8 mouse cellular contexts compared by ENCODE assay signal in genomic region chr3:96596855-96597254, GRCm38 (mm10). TPM values are rescaled to one million over a fixed set of nuclear protein-coding genes. Genes with fewer than 3 reads are reported as not detected.
DNase-seq lines count a peak whose midpoint lies in the region; ATAC-seq lines count a peak whose summit lies in the region.

No protein-coding gene starts in this region.

- peaks cover 57% of the 10 kb centered on the region for H3K27me3 ChIP-seq in forebrain, embryonic 10.5 days (ENCODE audit: poor library complexity, severe bottlenecking)
- peaks cover 73% of the 10 kb centered on the region for H3K27me3 ChIP-seq in liver, embryonic 12.5 days (replicated peaks)
- peaks cover 10% of the 10 kb centered on the region; the same call in 1 of the 2 replicates for H3K27me3 ChIP-seq in stomach, embryonic 15.5 days (replicated peaks)

- peak overlapping the region; percentile 61 for H3K4me3 ChIP-seq in forebrain, embryonic 10.5 days
- H3K4me3 ChIP-seq in liver, embryonic 12.5 days, result peak overlapping the region; percentile 44
- H3K4me3 ChIP-seq in stomach, embryonic 15.5 days (replicated peaks), result peak overlapping the region; percentile 46

- no peak overlapping the region for H3K9ac ChIP-seq in liver, embryonic 12.5 days
- H3K9ac ChIP-seq in stomach, embryonic 15.5 days, result peak overlapping the region; percentile 39; the same call in 1 of the 2 replicates

- no peaks in the 10 kb centered on the region for H3K36me3 ChIP-seq in forebrain, embryonic 10.5 days (replicated peaks)
- no peaks in the 10 kb centered on the region for H3K36me3 ChIP-seq in liver, embryonic 12.5 days
- H3K36me3 ChIP-seq in stomach, embryonic 15.5 days, result no peaks in the 10 kb centered on the region

- DNase-seq in cerebellum, adult 11-12 months, result peak; percentile 75
- DNase-seq in cerebellum, postnatal 4 days (ENCODE audit: low spot score in 2 of 2), result no peak
- DNase-seq in 3T3-L1 (ENCODE audit: low read depth, low spot score), result peak; percentile 27
- no peak for DNase-seq in forebrain, embryonic 10.5 days (ENCODE audit: extremely low spot score, low spot score)
- DNase-seq in testis, postnatal 14 days (ENCODE audit: low spot score), result no peak
- DNase-seq in gastrocnemius, postnatal 25 days, result no peak

- peak overlapping the region; percentile 84 for H3K27ac ChIP-seq in forebrain, embryonic 10.5 days
- no peak overlapping the region for H3K27ac ChIP-seq in liver, embryonic 12.5 days
- no peak overlapping the region for H3K27ac ChIP-seq in stomach, embryonic 15.5 days

- no peak for ATAC-seq in liver, embryonic 12.5 days
- no peak for ATAC-seq in stomach, embryonic 15.5 days (ENCODE audit: insufficient read depth, low FRiP score, low read depth)

- peaks cover 83% of the 10 kb centered on the region for H3K4me1 ChIP-seq in forebrain, embryonic 10.5 days
- H3K4me1 ChIP-seq in liver, embryonic 12.5 days, result peaks cover 56% of the 10 kb centered on the region
- peaks cover 33% of the 10 kb centered on the region for H3K4me1 ChIP-seq in stomach, embryonic 15.5 days

- H3K4me2 ChIP-seq in liver, embryonic 12.5 days, result peak overlapping the region; percentile 69
- peak overlapping the region; percentile 94 for H3K4me2 ChIP-seq in stomach, embryonic 15.5 days

- H3K9me3 ChIP-seq in forebrain, embryonic 10.5 days, result no peaks in the 10 kb centered on the region
- no peaks in the 10 kb centered on the region for H3K9me3 ChIP-seq in liver, embryonic 12.5 days (replicated peaks)
- H3K9me3 ChIP-seq in stomach, embryonic 15.5 days, result no peaks in the 10 kb centered on the region

- 2% methylated on average over 11 of the region's 12 CpGs for WGBS in forebrain, embryonic 10.5 days
- 5% methylated on average over 11 of the region's 12 CpGs for WGBS in liver, embryonic 12.5 days (ENCODE audit: insufficient replicate concordance)
- WGBS in stomach, embryonic 15.5 days, result under 1% methylated on average over 10 of the region's 12 CpGs

RNA-seq across cellular contexts. Expression of gene Ankrd34a, which starts 0.4 kb away (rescaled TPM):
- polyA plus RNA-seq in forebrain, embryonic 10.5 days (2016; fragmentation: Nextera tagmentation; extraction: Ambion mirVana), result 1.2 TPM in 2 replicates
- 0.33 and 0.44 TPM in 2 replicates for polyA plus RNA-seq in liver, embryonic 12.5 days (2016; fragmentation: Nextera tagmentation; extraction: Ambion mirVana)
- polyA plus RNA-seq in stomach, embryonic 15.5 days (2015; fragmentation: Nextera tagmentation; extraction: Ambion mirVana), result 2.2 and 2.5 TPM in 2 replicates
- total RNA-seq in gastrocnemius, postnatal 25 days (2021), result 1 to 10 TPM in 1 of 2 experiments, under 1 TPM in 1; 0.95 to 1.1 TPM

RNA-seq across cellular contexts. Expression of gene Polr3gl, which starts 2.9 kb away (rescaled TPM):
- 23.8 and 27.3 TPM in 2 replicates for polyA plus RNA-seq in forebrain, embryonic 10.5 days (2016; fragmentation: Nextera tagmentation; extraction: Ambion mirVana)
- 16.7 and 19.8 TPM in 2 replicates for polyA plus RNA-seq in liver, embryonic 12.5 days (2016; fragmentation: Nextera tagmentation; extraction: Ambion mirVana)
- polyA plus RNA-seq in stomach, embryonic 15.5 days (2015; fragmentation: Nextera tagmentation; extraction: Ambion mirVana), result 35.3 and 37.3 TPM in 2 replicates
- total RNA-seq in gastrocnemius, postnatal 25 days (2021), result 10 to 100 TPM; 34.0 to 38.1 TPM

RNA-seq across cellular contexts. Expression of gene Lix1l, which starts 4.1 kb away (rescaled TPM):
- polyA plus RNA-seq in forebrain, embryonic 10.5 days (2016; fragmentation: Nextera tagmentation; extraction: Ambion mirVana), result 3.2 and 3.9 TPM in 2 replicates
- polyA plus RNA-seq in liver, embryonic 12.5 days (2016; fragmentation: Nextera tagmentation; extraction: Ambion mirVana), result 0.92 and 1.2 TPM in 2 replicates
- polyA plus RNA-seq in stomach, embryonic 15.5 days (2015; fragmentation: Nextera tagmentation; extraction: Ambion mirVana), result 6.4 and 6.9 TPM in 2 replicates
- total RNA-seq in gastrocnemius, postnatal 25 days (2021), result 1 to 10 TPM; 6.7 to 7.0 TPM

RNA-seq across cellular contexts. Expression of gene Gm16253, which starts 20.1 kb away (rescaled TPM):
- 0.66 and 1.6 TPM in 2 replicates for polyA plus RNA-seq in forebrain, embryonic 10.5 days (2016; fragmentation: Nextera tagmentation; extraction: Ambion mirVana)
- 0.24 and 0.26 TPM in 2 replicates for polyA plus RNA-seq in liver, embryonic 12.5 days (2016; fragmentation: Nextera tagmentation; extraction: Ambion mirVana)
- polyA plus RNA-seq in stomach, embryonic 15.5 days (2015; fragmentation: Nextera tagmentation; extraction: Ambion mirVana), result 1.6 and 1.8 TPM in 2 replicates
- 1 to 10 TPM; 1.1 TPM for total RNA-seq in gastrocnemius, postnatal 25 days (2021)

RNA-seq across cellular contexts. Expression of gene Rbm8a, which starts 32.9 kb away (rescaled TPM):
- 224 and 226 TPM in 2 replicates for polyA plus RNA-seq in forebrain, embryonic 10.5 days (2016; fragmentation: Nextera tagmentation; extraction: Ambion mirVana)
- polyA plus RNA-seq in liver, embryonic 12.5 days (2016; fragmentation: Nextera tagmentation; extraction: Ambion mirVana), result 92.6 and 104 TPM in 2 replicates
- polyA plus RNA-seq in stomach, embryonic 15.5 days (2015; fragmentation: Nextera tagmentation; extraction: Ambion mirVana), result 113 and 128 TPM in 2 replicates
- total RNA-seq in gastrocnemius, postnatal 25 days (2021), result 10 to 100 TPM; 22.9 to 24.1 TPM

Comparison
In these comparisons a context has a peak if more than half of its experiments do, and no peak if none do; other contexts are left out.
1. DNase-seq: peak in cerebellum, adult 11-12 months (single experiment) and 3T3-L1 (single experiment); none in cerebellum, postnatal 4 days (0 of 2), forebrain, embryonic 10.5 days (single experiment), testis, postnatal 14 days (single experiment) and gastrocnemius, postnatal 25 days (single experiment).
2. Peak in every context shown above with its lines, with median percentiles within 50 percentile points of each other: H3K4me3 ChIP-seq.